Comparison of ENCODE assay signal across 8 mouse cellular contexts in the genomic region with DNA sequence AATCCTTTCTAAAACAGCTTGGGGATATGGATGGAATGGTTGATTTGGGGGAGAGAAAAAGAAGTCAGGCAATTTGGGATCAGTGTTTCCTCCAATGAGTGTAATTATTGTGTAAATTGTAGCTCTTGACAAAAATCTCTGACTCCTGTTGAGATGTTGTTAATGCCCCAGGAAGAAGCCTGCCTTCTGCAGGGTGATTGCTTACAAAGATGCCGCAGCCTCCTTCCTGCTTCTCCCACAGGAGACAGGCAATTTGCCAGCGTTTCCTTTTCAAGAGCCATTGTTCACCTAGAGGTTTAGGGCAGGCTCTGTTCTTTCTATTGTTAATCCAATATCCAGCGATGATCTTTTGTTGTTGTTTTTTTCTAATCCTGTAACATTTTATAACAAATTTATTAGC.
DNase-seq lines count a peak whose midpoint lies in the region; ATAC-seq and TF ChIP-seq lines count a peak whose summit lies in the region.

No protein-coding gene starts in this region.

- no peak overlapping the region for H3K9ac ChIP-seq in hindbrain, embryonic 11.5 days (ENCODE audit: low read depth, low read length)
- H3K9ac ChIP-seq in hindbrain, embryonic 12.5 days = no peak overlapping the region
- no peak overlapping the region for H3K9ac ChIP-seq in ES-E14 (ENCODE audit: insufficient read depth, low read depth, low read length, poor library complexity, severe bottlenecking)
- H3K9ac ChIP-seq in hindbrain, embryonic 15.5 days = no peak overlapping the region

- WGBS in hindbrain, embryonic 11.5 days = 6% methylated on average over 3 of the region's 3 CpGs
- WGBS in hindbrain, embryonic 12.5 days = 5% methylated on average over 3 of the region's 3 CpGs
- WGBS in hindbrain, embryonic 15.5 days = 4% methylated on average over 3 of the region's 3 CpGs

- no peaks in the 10 kb centered on the region for H3K36me3 ChIP-seq in hindbrain, embryonic 11.5 days (ENCODE audit: control insufficient read depth, insufficient read depth, low read length)
- H3K36me3 ChIP-seq in hindbrain, embryonic 12.5 days = no peaks in the 10 kb centered on the region
- H3K36me3 ChIP-seq in ES-E14 (ENCODE audit: control insufficient read depth, insufficient read depth, low read length, poor library complexity, severe bottlenecking) = no peaks in the 10 kb centered on the region
- H3K36me3 ChIP-seq in hindbrain, embryonic 15.5 days = no peaks in the 10 kb centered on the region

- in situ Hi-C loops in ES-E14 (cut with MboI; ENCODE audit: low sequenced_read_pairs in 2 of 2, unreplicated experiment in 2 of 2) = no loop called here

- H3K27ac ChIP-seq in hindbrain, embryonic 11.5 days (ENCODE audit: low read depth, low read length) = no peak overlapping the region
- H3K27ac ChIP-seq in hindbrain, embryonic 12.5 days = no peak overlapping the region
- no peak overlapping the region for H3K27ac ChIP-seq in ES-E14 (ENCODE audit: insufficient read depth, low read depth, low read length, poor library complexity, severe bottlenecking)
- H3K27ac ChIP-seq in hindbrain, embryonic 15.5 days (replicated peaks) = peak overlapping the region; percentile 51; the same call in 1 of the 2 replicates

- H3K4me1 ChIP-seq in hindbrain, embryonic 11.5 days (replicated peaks; ENCODE audit: control insufficient read depth, insufficient read depth, low read length) = no peaks in the 10 kb centered on the region
- H3K4me1 ChIP-seq in hindbrain, embryonic 12.5 days = peaks cover 17% of the 10 kb centered on the region
- peaks cover 0 to 2% of the 10 kb centered on the region in 2 experiments; a peak in 2 of 4 replicates for H3K4me1 ChIP-seq in ES-E14 (ENCODE audit: control insufficient read depth in 2 of 2, insufficient read depth in 2 of 2, low read length in 2 of 2, poor library complexity in 1 of 2)
- peaks cover 18% of the 10 kb centered on the region for H3K4me1 ChIP-seq in hindbrain, embryonic 15.5 days (replicated peaks)

- H3K9me3 ChIP-seq in hindbrain, embryonic 11.5 days (ENCODE audit: control insufficient read depth, low read length) = no peaks in the 10 kb centered on the region
- no peaks in the 10 kb centered on the region for H3K9me3 ChIP-seq in hindbrain, embryonic 12.5 days (replicated peaks)
- no peaks in the 10 kb centered on the region for H3K9me3 ChIP-seq in ES-E14 (ENCODE audit: control insufficient read depth, insufficient read depth, low read depth, low read length)
- H3K9me3 ChIP-seq in hindbrain, embryonic 15.5 days = no peaks in the 10 kb centered on the region

- ATAC-seq in hindbrain, embryonic 11.5 days (ENCODE audit: low FRiP score) = no peak
- no peak for ATAC-seq in hindbrain, embryonic 12.5 days (ENCODE audit: low FRiP score)
- no peak for ATAC-seq in hindbrain, embryonic 15.5 days (ENCODE audit: low FRiP score, low read depth)
- ATAC-seq in CD4-positive, CD25-positive, alpha-beta regulatory T cell, adult 4 months = no peak

- no peak overlapping the region for H3K4me3 ChIP-seq in hindbrain, embryonic 11.5 days (ENCODE audit: low read depth, low read length)
- no peak overlapping the region for H3K4me3 ChIP-seq in hindbrain, embryonic 12.5 days
- no peak overlapping the region for H3K4me3 ChIP-seq in ES-E14 (ENCODE audit: insufficient read depth in 1 of 2, low read depth in 1 of 2, low read length in 2 of 2, poor library complexity in 1 of 2, severe bottlenecking in 1 of 2)
- H3K4me3 ChIP-seq in hindbrain, embryonic 15.5 days = no peak overlapping the region

- no peaks in the 10 kb centered on the region for H3K27me3 ChIP-seq in hindbrain, embryonic 11.5 days (ENCODE audit: control insufficient read depth, insufficient read depth, low read length)
- no peaks in the 10 kb centered on the region for H3K27me3 ChIP-seq in hindbrain, embryonic 12.5 days
- no peaks in the 10 kb centered on the region for H3K27me3 ChIP-seq in hindbrain, embryonic 15.5 days

- H3K4me2 ChIP-seq in hindbrain, embryonic 11.5 days (replicated peaks; ENCODE audit: low read depth, low read length) = no peak overlapping the region
- no peak overlapping the region for H3K4me2 ChIP-seq in hindbrain, embryonic 12.5 days (replicated peaks)
- peak overlapping the region; percentile 23; the same call in 1 of the 2 replicates for H3K4me2 ChIP-seq in hindbrain, embryonic 15.5 days

- peak; percentile 10 for DNase-seq in hindbrain, embryonic 11.5 days (ENCODE audit: low spot score)
- DNase-seq in ES-E14 (ENCODE audit: low read depth, low spot score) = peak; percentile 29
- peak; percentile 40 to 74 for DNase-seq in cerebellum, postnatal 25 days
- no peak for DNase-seq in urinary bladder, adult 2 months (ENCODE audit: low spot score)
- DNase-seq in spleen, postnatal 10 days (ENCODE audit: low spot score in 2 of 2) = no peak

TF ChIP-seq in ES-E14, 5 proteins besides CTCF, POLR2A, EP300 and RAD21:
- TF ChIP-seq HCFC1 (IDR thresholded peaks at IDR 0.05; ENCODE audit: borderline replicate concordance, insufficient read depth, low read length) (no peak), MAFK (IDR thresholded peaks at IDR 0.05; ENCODE audit: insufficient read depth, low read depth, low read length) (no peak), ZNF384 (IDR thresholded peaks at IDR 0.05; ENCODE audit: low read depth, low read length) (no peak), ZC3H11A (IDR thresholded peaks at IDR 0.05; ENCODE audit: borderline replicate concordance, low read depth, low read length) (no peak), CHD2 (IDR thresholded peaks at IDR 0.05; ENCODE audit: low read depth, low read length) (no peak)

Comparison
In these comparisons a context has a peak if more than half of its experiments do, and no peak if none do; other contexts are left out.
1. DNase-seq: peak in hindbrain, embryonic 11.5 days (single experiment), ES-E14 (single experiment) and cerebellum, postnatal 25 days (2 of 2); none in urinary bladder, adult 2 months (single experiment) and spleen, postnatal 10 days (0 of 2).